Mouse (Mus musculus): Measurements from ENCODE around the gene Tmem136.
"Not testable (repeated sequence)": the region's sequence is repeated elsewhere in the genome, so short reads cannot be mapped to it uniquely, and the experiment has no call there.

Tmem136 gene

GRCm38 (mm10) chr9:43116134-43116996, at the start of gene Tmem136:
TSS of gene Tmem136 (minus strand) at chr9:43116570.
- peak; percentile 87 for DNase-seq (ENCODE audit: low read depth, low spot score)

DNA sequence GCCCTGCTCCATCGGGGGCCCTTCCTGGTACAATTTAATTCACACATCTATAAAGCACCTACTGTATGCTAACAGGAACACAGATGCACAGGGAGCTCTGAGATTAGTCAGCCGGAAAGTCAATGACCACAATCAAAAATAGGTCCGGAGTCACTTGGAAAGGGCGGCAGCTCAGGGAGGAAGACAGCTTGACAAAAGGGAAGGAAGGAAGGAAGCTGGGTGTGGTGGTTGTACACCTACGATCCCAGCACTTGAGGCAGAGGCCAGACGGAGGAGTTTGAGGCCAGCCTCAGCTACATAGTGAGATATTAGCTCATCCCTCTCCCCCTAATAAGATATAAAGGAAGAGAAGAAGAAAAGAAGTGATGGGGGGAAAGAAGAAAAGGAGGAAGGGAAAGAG, 39.6 kb upstream of the Tmem136 start:
- no peak for DNase-seq (ENCODE audit: low read depth, low spot score)

DNA sequence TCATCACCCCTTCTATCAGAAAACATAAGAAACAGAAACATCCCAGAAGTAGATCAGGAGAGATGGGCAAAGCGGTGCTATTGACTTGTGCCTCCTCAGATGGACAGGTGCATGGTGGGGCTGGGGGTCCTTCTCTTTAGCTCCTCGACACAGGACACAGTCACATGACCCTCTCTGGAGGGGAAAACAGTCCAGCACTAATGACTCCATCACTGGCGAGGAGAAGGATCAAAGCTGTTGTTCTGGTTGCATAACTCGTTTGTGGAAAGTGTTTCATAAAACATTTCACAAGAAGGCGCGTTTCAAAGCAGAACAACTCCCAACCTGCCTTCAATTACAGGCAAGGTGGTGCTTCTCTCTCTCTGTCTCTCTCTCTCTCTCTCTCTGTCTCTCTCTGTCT, 35.4 kb upstream of the Tmem136 start:
- DNase-seq (ENCODE audit: low read depth, low spot score): no peak

DNA sequence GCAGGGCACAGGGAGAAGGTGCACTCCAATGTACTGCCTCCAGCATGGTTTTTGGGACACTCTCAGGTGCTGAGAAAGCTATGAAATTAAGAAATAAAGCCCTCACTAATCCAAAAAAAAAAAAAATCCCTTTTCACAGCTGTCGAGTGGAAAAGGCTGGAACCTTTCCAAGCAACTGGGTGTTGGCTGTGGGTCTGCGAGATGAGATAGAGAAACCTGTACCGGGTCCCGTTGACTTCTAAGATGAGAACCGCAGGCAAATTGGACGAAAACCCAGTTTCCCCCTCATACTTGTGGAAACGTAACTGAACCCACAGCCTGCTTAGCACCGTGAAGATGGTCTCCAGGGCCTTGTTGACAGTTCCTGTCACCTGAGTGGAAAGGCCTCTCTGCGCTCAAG, 34.6 kb upstream of the Tmem136 start:
- no peak for DNase-seq (ENCODE audit: low read depth, low spot score)

DNA sequence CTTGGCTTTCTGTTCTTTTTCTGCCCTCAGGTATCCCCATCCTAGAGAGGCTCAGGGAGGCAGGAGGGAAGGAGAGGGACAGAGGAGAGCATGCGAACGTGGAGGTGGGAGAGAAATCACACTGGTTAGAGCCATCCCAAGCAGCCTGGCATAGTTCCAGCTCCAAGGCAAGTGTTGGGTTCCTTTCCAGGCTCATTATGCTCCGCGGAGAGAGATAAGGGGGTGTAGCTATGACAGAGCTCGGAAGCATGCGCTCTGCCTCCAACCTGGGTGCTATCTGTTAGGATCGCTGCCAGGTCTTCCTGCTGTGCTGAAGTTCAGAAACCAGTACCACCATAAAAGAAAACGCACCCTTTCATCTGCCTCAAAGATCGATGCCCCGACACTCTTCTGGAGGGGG, 33.7 kb upstream of the Tmem136 start:
- no peak for DNase-seq (ENCODE audit: low read depth, low spot score)

DNA sequence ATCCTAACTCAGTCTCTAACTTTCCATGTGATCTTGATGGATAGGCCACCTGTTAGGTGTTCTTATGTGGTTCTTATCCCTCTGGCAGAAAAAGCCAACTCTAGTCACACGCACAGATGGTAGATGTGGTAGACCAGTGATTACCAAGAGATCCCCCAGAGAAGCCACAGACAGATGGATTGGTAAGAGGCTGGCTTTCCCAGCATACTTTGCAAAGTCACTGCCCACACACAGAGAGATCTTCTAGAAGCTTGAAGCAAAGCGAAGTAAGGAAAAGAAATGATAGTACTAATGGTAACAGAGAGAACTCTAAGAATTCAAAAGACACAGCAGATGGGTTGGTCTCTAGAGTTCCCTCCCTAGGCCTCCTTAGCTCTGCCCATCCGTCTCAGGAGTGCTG, 33.1 kb upstream of the Tmem136 start:
- no peak for DNase-seq (ENCODE audit: low read depth, low spot score)

- DNase-seq (ENCODE audit: low read depth, low spot score): no peak
Measured at GRCm38 (mm10) chr9:43145196-43145595, 28.8 kb upstream of the Tmem136 start.

DNA sequence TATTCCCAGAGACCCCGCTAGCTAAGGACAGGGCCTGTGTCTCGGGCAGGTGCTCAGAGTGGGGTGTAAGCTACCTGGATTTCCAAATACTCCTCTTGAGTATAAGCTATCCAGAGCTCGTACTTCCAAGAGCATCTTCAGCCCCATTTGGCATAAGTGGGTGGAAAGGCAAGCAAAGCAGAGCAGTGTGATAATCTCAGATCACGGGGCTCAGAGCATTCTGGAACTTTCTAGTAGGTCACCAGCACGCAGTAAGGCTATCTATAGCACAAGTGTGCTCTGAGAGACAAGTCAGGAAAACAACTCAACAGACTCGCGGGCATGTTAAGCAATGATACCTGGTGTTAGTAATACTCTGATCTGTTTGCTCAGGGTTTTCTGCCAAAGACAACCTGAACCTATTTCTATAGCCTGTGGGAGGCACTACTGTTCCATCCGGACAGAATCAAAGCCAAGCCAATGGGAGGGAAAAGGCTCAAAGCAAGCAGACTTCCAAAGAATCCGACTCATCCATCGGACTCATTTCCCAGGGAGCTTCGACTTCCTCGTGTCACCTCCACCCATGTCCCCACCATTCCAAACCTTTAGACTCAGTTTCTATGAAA, 27.9 kb upstream of the Tmem136 start:
- DNase-seq (ENCODE audit: low read depth, low spot score): peak; percentile 38

DNA sequence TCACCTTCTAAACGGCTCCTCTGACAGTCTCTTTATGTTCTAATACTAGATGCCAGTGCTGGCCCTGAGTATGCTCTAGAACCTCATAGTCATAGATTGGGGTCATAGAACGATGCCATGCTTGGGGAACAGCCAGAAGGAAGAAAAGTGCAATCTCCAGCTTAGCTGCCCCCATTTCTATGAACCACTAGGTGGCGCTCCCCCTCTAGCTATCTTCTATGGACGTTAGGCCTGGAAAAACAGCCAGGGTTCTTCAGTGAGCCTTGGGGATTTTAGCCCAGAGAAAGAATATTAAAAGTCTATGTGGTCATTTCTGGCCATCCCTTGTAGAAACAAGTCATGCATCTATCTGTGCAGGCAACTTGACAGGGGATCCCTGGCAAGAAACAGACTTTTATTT, 25.5 kb upstream of the Tmem136 start:
- DNase-seq (ENCODE audit: low read depth, low spot score): peak; percentile 68

DNA sequence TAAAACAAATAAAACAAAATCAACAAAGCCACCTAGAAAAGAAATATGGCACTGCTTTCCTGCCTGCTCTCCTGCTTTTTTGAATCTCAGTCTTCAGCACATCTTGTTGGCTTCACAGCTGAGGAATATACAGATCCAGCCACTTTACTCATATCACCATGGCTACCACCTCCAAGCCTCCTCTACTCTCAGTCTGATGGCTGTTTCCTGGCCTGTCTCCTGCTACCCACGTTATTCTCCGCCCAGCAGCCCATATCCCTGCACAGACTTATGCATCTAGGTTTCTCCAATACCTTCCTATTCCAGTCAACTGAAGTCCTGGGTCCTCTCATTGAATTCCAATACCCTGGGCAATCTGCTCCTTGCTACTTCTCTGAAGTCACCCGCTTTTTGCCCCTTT, 17.2 kb upstream of the Tmem136 start:
- DNase-seq (ENCODE audit: low read depth, low spot score): no peak

- DNase-seq (ENCODE audit: low read depth, low spot score): peak; percentile 81
Measured at GRCm38 (mm10) chr9:43132380-43132779, 16.0 kb upstream of the Tmem136 start.

GRCm38 (mm10) chr9:43131940-43132339, 15.6 kb upstream of the Tmem136 start:
- DNase-seq (ENCODE audit: low read depth, low spot score): no peak

DNA sequence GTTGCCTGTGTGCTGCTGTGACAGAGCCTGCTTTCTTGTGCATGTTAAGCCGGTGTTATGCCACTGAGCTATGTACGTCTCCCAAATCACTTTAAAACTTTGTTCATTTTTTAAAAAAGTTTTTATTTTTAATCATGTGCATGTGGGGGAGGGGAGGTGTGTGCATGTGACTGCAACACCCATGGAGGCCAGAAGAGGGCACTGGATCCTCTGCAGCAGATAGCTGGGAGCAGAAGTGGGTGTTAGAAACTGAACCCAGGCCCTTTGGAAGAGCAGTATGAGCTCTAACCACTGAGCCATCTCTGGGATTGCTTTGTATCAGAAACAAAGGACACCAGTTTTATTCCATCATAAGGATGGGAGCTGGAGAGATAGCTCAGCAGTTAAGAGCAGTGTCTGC, 14.3 kb upstream of the Tmem136 start:
- DNase-seq (ENCODE audit: low read depth, low spot score): peak; percentile 56

GRCm38 (mm10) chr9:43127101-43127787, 10.9 kb upstream of the Tmem136 start:
- no peak for DNase-seq (ENCODE audit: low read depth, low spot score)

- DNase-seq (ENCODE audit: low read depth, low spot score): peak; percentile 33
Measured at GRCm38 (mm10) chr9:43122379-43122778, 6.0 kb upstream of the Tmem136 start.

DNA sequence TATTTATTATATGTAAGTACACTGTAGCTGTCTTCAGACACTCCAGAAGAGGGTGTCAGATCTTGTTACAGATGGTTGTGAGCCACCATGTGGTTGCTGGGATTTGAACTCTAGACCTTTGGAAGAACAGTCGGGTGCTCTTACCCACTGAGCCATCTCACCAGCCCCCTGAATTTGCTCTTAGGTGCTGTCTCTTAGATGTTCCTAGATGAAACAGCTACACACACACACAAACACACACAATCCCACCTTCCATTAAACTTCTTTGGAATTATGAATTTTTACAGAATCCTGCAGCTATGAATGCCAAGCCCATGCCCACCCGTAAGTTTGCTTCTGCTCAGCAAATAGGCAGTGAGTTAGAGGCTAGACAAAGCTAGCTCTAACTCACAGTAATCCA, 5.6 kb upstream of the Tmem136 start:
- not testable (repeated sequence) for DNase-seq (ENCODE audit: low read depth, low spot score)

DNA sequence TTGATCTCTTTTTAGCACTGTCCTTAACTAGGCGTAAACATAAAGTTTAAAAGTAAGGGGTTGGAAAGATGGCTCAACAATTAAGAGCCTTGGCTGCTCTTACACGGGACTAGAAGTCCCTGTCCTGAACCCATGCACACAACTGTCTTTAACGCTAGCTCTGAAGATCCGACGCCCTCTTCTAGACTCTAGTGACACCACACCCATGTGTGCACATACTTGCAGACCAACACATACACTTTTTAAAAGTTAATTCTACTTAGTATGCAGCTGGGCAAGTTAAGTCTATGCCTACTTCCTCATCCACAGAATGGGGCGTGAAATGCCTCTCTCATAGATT, 597 bp upstream of the Tmem136 start:
- no peak for DNase-seq (ENCODE audit: low read depth, low spot score)

DNA sequence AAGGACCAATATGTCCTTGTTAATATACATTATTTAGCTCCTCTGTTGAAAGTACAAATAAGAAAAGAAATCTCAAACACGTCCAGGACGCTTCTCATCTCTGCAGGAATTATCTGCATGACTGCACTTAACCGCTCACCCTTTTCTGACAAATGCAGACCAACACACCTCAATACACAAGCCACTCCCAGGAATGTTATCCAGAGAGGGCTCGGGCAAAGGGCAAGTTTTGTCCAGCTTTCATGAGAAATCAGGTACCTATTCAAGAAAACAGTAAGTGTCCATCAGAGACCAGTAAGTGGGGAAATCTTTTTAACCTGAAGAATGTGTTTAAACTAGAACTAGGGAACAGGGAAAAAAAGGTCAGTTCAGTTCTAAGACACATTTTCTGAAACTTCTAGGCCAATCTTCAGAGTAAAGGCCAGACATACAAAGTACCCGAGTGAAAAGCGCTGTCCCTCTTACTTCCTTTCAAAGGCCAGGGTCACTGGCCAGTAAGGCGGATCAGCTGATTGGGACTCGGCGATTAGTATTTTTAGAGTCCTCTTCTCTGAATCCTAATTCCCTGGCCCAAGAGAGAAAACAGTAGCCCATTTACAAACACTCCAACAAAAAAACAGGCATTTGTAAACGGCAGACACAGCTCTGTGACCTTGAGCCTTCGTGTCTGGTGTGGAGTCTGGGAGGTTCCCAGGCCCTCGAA, 788 bp downstream of the Tmem136 start:
- DNase-seq (ENCODE audit: low read depth, low spot score): peak; percentile 76

DNA sequence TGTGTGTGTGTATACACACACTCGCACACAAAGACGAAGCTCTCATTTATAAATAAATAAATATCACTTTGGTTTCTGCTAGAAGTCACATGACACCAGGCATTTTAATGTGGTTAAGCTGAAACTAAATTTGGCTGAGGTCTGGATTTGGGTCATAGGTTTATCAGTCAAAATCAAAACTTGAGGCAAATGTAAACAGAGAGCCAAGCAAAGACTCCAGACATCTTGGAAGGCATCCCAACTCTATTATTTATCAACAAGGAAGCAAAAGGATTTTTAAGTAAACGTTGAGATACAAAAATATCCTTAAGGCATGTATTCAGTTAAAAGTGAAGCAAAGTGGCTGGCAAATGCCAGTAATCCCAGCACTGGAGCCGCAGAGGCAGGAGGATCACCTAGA, 1.5 kb downstream of the Tmem136 start:
- DNase-seq (ENCODE audit: low read depth, low spot score): no peak

GRCm38 (mm10) chr9:43110286-43110980, 5.9 kb downstream of the Tmem136 start:
- no peak for DNase-seq (ENCODE audit: low read depth, low spot score)

DNA sequence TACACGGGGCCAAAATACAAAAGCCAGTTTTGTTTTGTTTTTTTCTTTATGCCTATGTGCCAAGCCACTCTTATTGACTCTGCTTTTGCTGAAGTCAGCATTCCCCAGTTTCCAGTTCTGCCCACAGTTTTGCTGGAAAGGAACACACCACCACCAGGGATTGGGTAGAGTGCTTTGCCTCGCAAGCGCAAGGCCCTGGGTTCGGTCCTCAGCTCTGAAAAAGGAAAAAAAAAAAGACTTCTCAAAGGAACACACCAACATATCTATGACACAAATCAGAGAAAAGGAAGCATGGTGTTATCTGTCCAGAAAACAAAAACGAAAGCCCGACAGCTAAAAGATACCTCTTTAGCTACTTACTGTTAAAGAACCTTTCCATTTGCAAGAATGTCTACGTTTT, 7.2 kb downstream of the Tmem136 start:
- no peak for DNase-seq (ENCODE audit: low read depth, low spot score)

- no peak for DNase-seq (ENCODE audit: low read depth, low spot score)
Measured at GRCm38 (mm10) chr9:43108721-43109120, 7.6 kb downstream of the Tmem136 start.

Data from R1 (cell line).